Mouse (Mus musculus) hindbrain, postnatal 0 days (tissue): Measurements from ENCODE around the gene Ulk4. TPM values are rescaled to one million over a fixed set of nuclear protein-coding genes. Genes with fewer than 3 reads are reported as not detected.

Source experiments
- ATAC-seq: fragments of 200-750 bp; cut with Nextera tagmentation; 2 replicates; pipeline ENCODE4 v1.8.0; 2017; ENCODE audit warnings: mild to moderate bottlenecking, moderate TSS enrichment, moderate library complexity
- DNase-seq: peaks from one replicate; pipeline ENCODE4 v3.0.0-alpha.2; 2015; ENCODE audit warnings: low spot score
- H3K27ac ChIP-seq: fragments of 300-500 bp; sonication (generic); 2 replicates; pipeline ENCODE4 v1.5.1; 2014; ENCODE audit warnings: mild to moderate bottlenecking
- H3K27me3 ChIP-seq: fragments of 300-500 bp; sonication (generic); 2 replicates; pipeline ENCODE4 v1.6.1; 2014; ENCODE audit warnings: low read length, mixed read lengths; ENCODE audit not compliant: insufficient read depth
- H3K36me3 ChIP-seq: fragments of 300-500 bp; sonication (generic); 2 replicates; pipeline ENCODE4 v1.6.1; 2014; ENCODE audit warnings: low read length, mixed read lengths; ENCODE audit not compliant: insufficient read depth
- H3K4me1 ChIP-seq: fragments of 300-500 bp; sonication (generic); 2 replicates; pipeline ENCODE4 v1.6.1; 2014; ENCODE audit warnings: antibody characterized with exemption, low read length, mixed read lengths; ENCODE audit not compliant: insufficient read depth
- H3K4me2 ChIP-seq: fragments of 300-500 bp; sonication (generic); 2 replicates; pipeline ENCODE4 v1.6.1; 2014; ENCODE audit warnings: low read depth, mild to moderate bottlenecking, low read length, moderate library complexity, mixed read lengths
- H3K4me3 ChIP-seq: fragments of 300-500 bp; sonication (generic); 2 replicates; pipeline ENCODE4 v1.5.1; 2014; ENCODE audit warnings: low read length
- H3K9ac ChIP-seq: fragments of 300-500 bp; sonication (generic); replicated peaks from 2 replicates; pipeline ENCODE4 v1.6.1; 2014; ENCODE audit warnings: mild to moderate bottlenecking, low read length, moderate library complexity, mixed read lengths
- H3K9me3 ChIP-seq: fragments of 300-500 bp; sonication (generic); 2 replicates; pipeline ENCODE4 v1.6.1; 2016; ENCODE audit warnings: low read length, mixed read lengths
- CTCF ChIP-seq: IDR thresholded peaks from 2 replicates; pipeline ENCODE4 v1.5.1; 2016; ENCODE audit warnings: antibody characterized with exemption, control low read depth, low read depth
- WGBS: fragments of 180-500 bp; shearing (Covaris S2); extraction: QIAGEN DNeasy Blood & Tissue Kit; methylation state at CpG from one replicate; pipeline ENCODE4 v1.1.7; 2014; 5-methylcytosine and 5-hydroxymethylcytosine counted together
- polyA plus RNA-seq: library from polyadenylated mRNA; unstranded; fragments of >200 nt; fragmentation: Nextera tagmentation; extraction: Ambion mirVana; gene quantifications from 2 replicates; pipeline ENCODE4 v1.2.1, GENCODE M21; 2015
- total RNA-seq: library from RNA; depleted of rRNA; stranded (reverse); fragments of >200 nt; gene quantifications from 2 replicates; pipeline ENCODE4 v1.2.3, GENCODE M21; 2014

Ulk4 gene
- total and polyA plus RNA-seq, 2 experiments from 2014 or later, result 20.0 to 76.3 TPM

GRCm38 (mm10) chr9:121196473-121196872, 80.5 kb downstream of the Ulk4 start:
- H3K36me3 ChIP-seq, result no peaks in the 10 kb centered on the region; the same call in 1 of the 2 replicates
- DNase-seq, result no peak
- H3K4me1 ChIP-seq, result no peaks in the 10 kb centered on the region
- H3K4me2 ChIP-seq, result no peak overlapping the region
- H3K9me3 ChIP-seq, result peaks cover 13% of the 10 kb centered on the region; the same call in 1 of the 2 replicates
- no peak for TF ChIP-seq CTCF
- H3K27me3 ChIP-seq, result no peaks in the 10 kb centered on the region
- H3K27ac ChIP-seq, result no peak overlapping the region
- H3K9ac ChIP-seq, result no peak overlapping the region
- no peak overlapping the region for H3K4me3 ChIP-seq
- ATAC-seq, result no peak
- 89% methylated on average over 9 of the region's 9 CpGs for whole genome bisulfite sequencing

GRCm38 (mm10) chr9:121195106-121195505, 81.9 kb downstream of the Ulk4 start:
- no peak for TF ChIP-seq CTCF
- Histone ChIP-seq H3K36me3 (no peaks in the 10 kb centered on the region; the same call in 1 of the 2 replicates), H3K9me3 (peaks cover 13% of the 10 kb centered on the region; the same call in 1 of the 2 replicates), H3K4me2 (no peak overlapping the region), H3K4me3 (no peak overlapping the region), H3K27ac (no peak overlapping the region), H3K9ac (no peak overlapping the region), H3K27me3 (no peaks in the 10 kb centered on the region), H3K4me1 (no peaks in the 10 kb centered on the region)
- 100% methylated on average over 4 of the region's 4 CpGs for WGBS
- no peak for ATAC-seq
- DNase-seq, result no peak

GRCm38 (mm10) chr9:121192601-121193370, 84.2 kb downstream of the Ulk4 start:
- 94% methylated on average over 26 of the region's 26 CpGs for WGBS
- Histone ChIP-seq H3K9ac (no peak overlapping the region), H3K4me3 (no peak overlapping the region), H3K27ac (no peak overlapping the region), H3K4me2 (no peak overlapping the region), H3K9me3 (peaks cover 13% of the 10 kb centered on the region; the same call in 1 of the 2 replicates), H3K27me3 (no peaks in the 10 kb centered on the region), H3K36me3 (no peaks in the 10 kb centered on the region; the same call in 1 of the 2 replicates), H3K4me1 (no peaks in the 10 kb centered on the region)
- DNase-seq (no peak), ATAC-seq (no peak)
- no peak for TF ChIP-seq CTCF

GRCm38 (mm10) chr9:121187811-121188210, 89.2 kb downstream of the Ulk4 start:
- Histone ChIP-seq H3K9ac (no peak overlapping the region), H3K27me3 (no peaks in the 10 kb centered on the region), H3K36me3 (no peaks in the 10 kb centered on the region), H3K4me1 (no peaks in the 10 kb centered on the region), H3K4me2 (no peak overlapping the region), H3K4me3 (no peak overlapping the region), H3K9me3 (no peaks in the 10 kb centered on the region), H3K27ac (no peak overlapping the region)
- ATAC-seq, result no peak
- no peak for TF ChIP-seq CTCF
- no peak for DNase-seq
- 83% methylated on average over 8 of the region's 8 CpGs for WGBS

- TF ChIP-seq CTCF, result no peak
- Histone ChIP-seq H3K36me3 (no peaks in the 10 kb centered on the region), H3K4me3 (no peak overlapping the region), H3K4me1 (no peaks in the 10 kb centered on the region), H3K9ac (no peak overlapping the region), H3K4me2 (no peak overlapping the region), H3K27ac (no peak overlapping the region), H3K27me3 (no peaks in the 10 kb centered on the region), H3K9me3 (no peaks in the 10 kb centered on the region)
- no peak for ATAC-seq
- peak; percentile 54 for DNase-seq
- 55% methylated on average over 6 of the region's 6 CpGs for WGBS
Measured at GRCm38 (mm10) chr9:121185796-121186195, 91.2 kb downstream of the Ulk4 start.

GRCm38 (mm10) chr9:121176350-121176749, 100.6 kb downstream of the Ulk4 start:
- Histone ChIP-seq H3K27ac (no peak overlapping the region), H3K36me3 (no peaks in the 10 kb centered on the region), H3K27me3 (no peaks in the 10 kb centered on the region), H3K9me3 (peaks cover 5% of the 10 kb centered on the region; the same call in 1 of the 2 replicates), H3K9ac (no peak overlapping the region), H3K4me1 (no peaks in the 10 kb centered on the region), H3K4me2 (no peak overlapping the region), H3K4me3 (no peak overlapping the region)
- 91% methylated on average over 7 of the region's 7 CpGs for WGBS
- DNase-seq, result no peak
- TF ChIP-seq CTCF, result no peak
- no peak for ATAC-seq

- no peak overlapping the region for H3K4me2 ChIP-seq
- no peaks in the 10 kb centered on the region for H3K36me3 ChIP-seq
- H3K27me3 ChIP-seq, result no peaks in the 10 kb centered on the region
- no peak overlapping the region for H3K4me3 ChIP-seq
- no peak overlapping the region for H3K9ac ChIP-seq
- no peak for TF ChIP-seq CTCF
- H3K27ac ChIP-seq, result no peak overlapping the region
- no peaks in the 10 kb centered on the region for H3K4me1 ChIP-seq
- ATAC-seq (no peak), DNase-seq (no peak)
- H3K9me3 ChIP-seq, result peaks cover 5% of the 10 kb centered on the region; the same call in 1 of the 2 replicates
- 56% methylated on average over 11 of the region's 11 CpGs for WGBS
Measured at GRCm38 (mm10) chr9:121175201-121175600, 101.8 kb downstream of the Ulk4 start.
